Mouse (Mus musculus): Measurements from ENCODE around the gene Frmd4a.
"Not testable (repeated sequence)": the region's sequence is repeated elsewhere in the genome, so short reads cannot be mapped to it uniquely, and the experiment has no call there.

The Frmd4a gene

DNA sequence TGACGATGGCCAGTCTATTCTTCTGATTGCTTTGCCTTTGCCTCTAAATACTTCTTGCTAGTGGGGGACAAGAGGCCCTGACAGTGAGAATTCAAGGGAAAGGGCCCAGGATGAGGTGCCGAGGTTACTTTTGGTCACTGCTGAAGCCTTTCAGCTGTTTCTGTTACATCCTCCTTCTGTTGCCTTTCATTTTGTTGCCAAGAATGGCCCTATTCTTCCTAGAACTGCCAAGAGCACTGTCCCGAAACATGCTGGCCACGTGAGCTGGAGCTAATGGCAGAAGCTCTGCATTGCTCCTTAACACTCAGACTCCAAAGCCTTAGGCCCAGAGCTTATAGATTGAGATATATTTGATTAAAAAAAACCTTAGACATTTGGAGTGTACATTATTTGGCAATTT, 178.5 kb downstream of the Frmd4a start:
- DNase-seq (ENCODE audit: low spot score in 2 of 2) = no peak

DNA sequence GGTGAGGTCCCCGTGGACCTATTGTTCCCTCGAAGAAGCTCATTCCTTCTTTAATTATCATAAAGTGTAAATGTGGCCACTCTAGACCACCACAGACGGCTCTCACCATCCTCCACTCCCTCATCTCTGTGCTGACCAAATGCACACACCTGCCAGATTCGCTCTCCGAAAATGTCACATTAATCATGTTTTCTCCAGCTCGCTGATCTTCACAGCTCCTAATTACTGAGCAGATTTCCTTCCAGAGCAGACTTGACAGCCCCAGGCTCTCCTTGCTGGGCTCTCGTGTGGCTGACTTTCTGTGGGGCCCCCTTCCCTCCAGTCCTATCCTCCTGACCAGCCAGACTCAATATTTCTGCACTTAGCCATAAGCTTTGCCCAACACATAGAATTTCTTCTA, 191.7 kb downstream of the Frmd4a start:
- DNase-seq (ENCODE audit: low spot score in 2 of 2) = no peak

DNA sequence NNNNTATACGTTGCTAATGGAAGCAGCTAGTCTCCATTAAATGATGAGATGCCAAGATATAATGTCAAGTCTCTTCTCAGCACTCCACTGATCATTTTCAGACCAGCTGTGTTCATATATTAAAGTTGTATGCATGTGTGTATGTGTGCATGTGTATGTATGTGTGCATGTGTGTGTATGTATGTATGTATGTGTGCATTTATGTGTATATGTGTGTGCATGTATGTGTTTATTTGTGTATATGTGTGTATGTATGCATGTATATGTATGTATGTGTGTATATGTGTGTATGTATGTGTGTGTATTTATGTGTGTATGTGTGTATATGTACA, 204.9 kb downstream of the Frmd4a start:
- no peak for DNase-seq (ENCODE audit: low spot score in 2 of 2)

DNA sequence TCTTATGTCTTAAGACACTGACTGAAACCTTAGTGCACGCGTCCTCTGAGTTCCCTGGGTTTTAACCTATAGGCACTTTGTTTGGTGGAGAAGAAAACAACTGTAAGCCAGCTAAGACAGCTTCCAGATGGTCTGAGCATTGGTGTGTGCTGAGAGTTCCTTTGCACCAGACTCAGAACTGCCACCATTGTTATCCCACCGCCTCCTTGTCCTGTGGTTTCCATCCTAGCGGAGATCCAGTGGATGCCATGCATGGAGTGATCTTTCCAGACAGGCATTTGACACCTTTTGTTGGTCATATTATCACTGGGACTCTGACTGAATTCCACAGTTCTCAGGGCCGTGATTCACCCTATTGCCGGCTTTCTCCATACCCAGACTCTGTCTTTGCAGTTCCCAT, 205.8 kb downstream of the Frmd4a start:
- DNase-seq (ENCODE audit: low spot score in 2 of 2) = no peak

DNA sequence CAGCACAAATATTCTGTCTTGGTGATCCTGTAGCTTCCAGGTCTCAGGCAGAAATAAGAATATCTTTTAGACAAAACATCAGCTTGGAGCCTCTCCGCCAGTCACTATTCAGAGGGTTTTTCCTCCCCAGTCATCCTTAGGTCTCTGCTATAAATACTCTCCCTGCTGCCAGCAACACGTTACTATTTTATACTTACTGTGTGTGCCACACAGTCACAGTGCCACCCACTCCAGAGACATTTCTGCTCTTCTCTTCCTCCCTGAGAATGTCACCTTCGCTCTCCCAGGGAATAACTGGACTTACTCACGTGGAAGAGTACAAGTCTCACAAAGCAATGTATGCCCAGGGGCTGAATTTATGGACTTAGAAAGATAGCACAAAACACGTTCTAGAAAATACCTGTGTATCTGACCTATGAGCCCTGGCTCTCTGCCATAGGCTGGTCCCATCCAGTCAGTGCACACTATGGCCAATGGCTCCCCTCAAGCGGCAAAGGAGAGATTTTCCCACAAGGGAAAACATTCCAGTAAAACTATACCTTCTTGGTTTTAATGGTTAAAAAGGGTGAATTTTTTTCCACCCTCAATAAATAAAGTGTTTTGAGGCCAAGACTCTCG, 209.5 kb downstream of the Frmd4a start:
- DNase-seq (ENCODE audit: low spot score in 2 of 2) = no peak

DNA sequence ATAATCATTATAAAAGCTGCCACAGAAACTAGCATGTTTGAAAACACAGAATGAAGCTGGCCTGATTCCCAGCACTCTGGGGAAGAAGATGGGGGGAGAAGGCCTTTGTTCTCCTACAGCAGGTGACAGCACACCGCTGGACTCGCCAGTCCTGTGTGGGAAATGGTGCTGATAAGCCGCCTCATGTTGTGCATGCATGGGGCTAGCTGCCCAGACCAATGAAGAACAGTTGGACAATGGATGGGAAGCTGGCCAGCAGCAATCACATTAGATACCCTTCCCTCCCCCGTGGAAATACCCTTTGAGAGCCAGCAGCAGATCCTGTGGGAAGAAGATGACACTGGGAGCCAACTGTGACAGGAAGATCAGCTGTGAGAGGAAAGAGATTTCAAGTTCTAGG, 210.0 kb downstream of the Frmd4a start:
- no peak for DNase-seq (ENCODE audit: low spot score in 2 of 2)

DNA sequence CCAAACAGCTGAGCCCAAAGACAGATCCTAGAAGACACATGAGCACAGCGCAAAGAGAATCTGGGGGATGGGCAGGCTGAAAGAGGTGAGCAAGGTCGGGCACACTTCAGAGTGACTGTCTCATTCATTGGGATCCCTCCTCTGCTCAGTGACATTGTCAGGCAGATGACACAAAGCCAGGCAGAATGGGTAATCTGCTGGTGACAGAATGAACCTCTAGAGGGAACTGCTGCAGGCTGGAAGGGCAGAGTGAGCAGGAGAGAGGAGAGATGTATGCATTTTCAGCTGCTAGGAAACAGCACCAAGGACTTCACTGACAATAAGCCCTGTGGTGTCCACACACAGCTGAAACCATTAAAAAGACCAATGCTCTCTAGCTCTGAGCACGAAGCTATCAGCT, 211.0 kb downstream of the Frmd4a start:
- no peak for DNase-seq (ENCODE audit: low spot score in 2 of 2)

DNA sequence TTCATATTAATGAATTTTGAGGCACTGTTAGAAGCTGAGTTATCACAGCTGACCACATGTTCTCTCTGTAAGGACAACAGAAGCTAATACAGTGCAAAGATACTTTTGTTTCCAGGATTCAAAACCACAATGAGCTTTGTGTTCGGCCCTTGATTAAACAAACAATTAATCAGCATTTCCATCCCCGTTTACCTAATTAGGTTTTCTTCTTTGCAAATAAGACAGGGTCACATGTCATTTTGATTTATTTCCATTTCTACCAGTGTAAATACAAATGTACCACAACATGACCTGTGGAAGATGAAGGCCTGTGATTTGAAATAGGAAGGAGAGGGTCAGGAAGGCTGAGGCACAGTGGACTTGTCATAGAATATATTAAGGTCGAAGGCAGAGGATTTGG, 214.8 kb downstream of the Frmd4a start:
- no peak for DNase-seq (ENCODE audit: low spot score in 2 of 2)

DNA sequence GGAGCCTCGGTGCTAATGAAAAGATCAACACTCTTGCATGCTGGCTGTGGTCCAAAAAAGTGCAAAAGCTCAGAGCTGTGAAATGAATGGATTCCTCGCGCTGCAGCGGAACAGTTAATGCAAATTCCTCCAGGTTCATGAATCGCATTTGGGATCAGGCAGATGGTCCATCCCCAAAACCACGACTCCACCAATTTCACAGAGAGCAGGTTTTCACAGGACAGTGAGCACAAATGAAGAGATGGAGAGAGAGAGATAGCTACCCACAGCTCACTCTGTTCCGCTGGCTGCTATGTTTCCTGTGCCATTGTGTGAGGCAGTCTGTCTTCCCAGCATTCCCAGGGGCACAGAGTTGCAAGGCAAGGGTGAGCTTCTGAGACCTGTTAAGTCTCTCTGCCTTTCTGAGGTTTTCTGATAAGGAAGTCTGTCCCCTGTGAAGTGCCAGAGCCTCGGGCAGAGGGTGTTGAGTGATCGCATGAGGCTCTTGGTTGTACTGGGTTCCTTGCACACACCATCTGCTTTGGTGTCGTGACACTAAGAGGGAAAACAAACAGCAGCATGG, 215.3 kb downstream of the Frmd4a start:
- DNase-seq (ENCODE audit: low spot score in 2 of 2) = no peak

DNA sequence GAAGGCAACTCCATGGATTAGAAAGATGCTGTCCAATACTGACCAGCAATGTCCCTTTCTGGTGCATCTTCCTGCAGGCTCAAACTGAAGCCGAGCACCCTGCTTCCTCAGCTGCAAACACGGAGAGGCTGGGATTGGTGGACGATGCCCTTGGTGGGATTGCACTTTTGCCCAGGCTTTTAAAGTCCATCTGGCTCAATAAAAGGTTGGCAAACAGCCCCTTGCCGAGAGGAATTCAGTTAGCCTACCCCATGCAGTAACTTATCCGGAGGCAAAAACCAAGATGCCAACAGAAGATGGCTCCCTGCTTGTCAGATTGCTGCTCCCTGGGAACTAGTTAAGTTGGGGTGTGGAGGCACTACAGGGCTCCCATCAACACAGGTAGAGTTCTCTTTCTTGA, 220.2 kb downstream of the Frmd4a start:
- DNase-seq (ENCODE audit: low spot score in 2 of 2) = no peak

DNA sequence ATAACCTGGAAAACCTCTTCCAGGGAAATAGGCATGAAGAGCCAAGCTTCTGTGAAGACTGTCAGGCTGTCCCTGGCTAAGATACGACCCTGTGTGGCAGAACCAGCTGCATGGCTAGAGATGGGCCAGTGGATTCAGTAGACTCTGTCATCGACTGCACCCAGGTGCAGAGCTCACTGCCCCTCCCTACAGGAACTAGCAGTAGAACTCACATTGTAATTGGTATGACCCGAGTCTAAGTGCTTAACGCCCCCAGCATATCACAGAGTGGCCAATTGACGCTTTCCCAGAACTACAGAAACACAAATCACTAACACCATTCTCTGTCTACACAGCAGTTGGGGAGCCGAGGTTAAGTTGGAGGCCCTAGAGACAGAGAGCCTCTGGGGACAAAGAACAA, 232.2 kb downstream of the Frmd4a start:
- no peak for DNase-seq (ENCODE audit: low spot score in 2 of 2)

DNA sequence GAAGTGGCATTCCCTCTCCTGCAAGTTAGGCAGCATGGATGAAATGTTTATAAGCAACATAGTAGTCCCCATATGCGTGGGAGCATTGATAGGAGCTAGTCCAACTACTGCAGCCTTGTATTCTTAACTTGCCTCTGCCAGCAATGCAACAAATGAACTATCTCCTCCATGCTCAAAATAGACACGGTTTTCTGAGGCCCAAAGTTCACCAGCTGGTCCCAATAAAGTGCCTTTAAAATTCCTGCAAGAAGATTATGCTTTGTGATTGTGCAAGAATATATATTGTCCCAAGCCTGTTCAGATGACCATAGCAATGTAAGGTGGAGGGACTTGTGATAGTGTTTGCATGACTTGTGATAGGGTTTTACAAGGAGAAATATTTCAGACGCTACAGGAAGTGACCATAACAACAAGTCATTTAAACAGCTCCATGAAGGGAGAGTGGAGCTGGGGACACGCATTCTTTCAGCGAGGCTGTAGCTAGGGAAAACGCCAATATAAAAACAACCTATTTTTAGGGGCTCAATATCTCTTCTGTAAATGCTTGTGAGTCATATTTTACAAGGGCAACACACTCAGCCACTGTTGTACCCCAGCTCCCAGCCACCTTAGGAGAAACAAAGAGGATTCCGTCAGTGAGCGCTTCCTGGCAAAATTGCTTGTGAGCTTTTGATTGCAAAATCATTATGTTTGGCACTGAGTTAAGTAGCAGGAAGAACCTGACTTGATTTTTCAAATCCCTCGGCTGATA, 235.2 kb downstream of the Frmd4a start:
- no peak for DNase-seq (ENCODE audit: low spot score in 2 of 2)

DNA sequence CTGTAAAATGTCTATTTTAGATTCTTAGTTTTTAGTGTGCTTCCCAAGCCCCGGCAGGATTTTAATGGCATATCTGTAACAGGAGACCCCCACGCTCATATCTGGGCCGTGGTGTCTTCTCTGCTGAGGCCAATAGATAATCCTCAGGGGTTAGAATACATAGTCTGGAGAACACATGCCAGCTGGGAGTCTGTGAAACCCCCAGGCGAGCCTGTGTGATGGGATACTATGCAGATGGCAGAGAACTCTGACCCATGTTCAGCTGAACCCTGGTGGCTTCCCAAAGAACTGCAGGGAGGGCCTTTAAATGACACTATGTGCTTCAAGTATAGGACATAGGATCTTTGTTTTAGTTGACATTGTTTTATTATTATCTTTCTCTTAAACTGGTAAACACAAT, 235.8 kb downstream of the Frmd4a start:
- peak in 1 of 2 experiments; percentile 11 for DNase-seq (ENCODE audit: low spot score in 2 of 2)

DNA sequence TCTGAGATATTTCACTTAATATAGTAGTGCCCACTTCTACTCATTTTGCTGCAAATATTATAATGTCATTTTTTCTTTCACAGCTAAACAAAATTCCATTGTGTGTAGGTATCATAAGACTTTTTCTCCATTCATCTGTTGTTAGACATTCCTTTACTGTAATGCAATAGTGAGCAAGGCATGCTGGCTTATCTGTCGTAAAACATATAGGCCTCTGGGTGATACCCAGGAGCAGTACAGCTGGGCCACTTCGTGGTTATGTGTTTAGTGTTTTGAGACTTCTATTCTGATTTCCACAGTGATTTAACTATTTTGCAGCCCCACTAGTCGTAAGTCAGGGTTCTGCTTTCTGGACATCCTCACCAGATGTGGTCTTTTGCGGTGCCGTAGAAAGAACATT, 236.6 kb downstream of the Frmd4a start:
- no peak for DNase-seq (ENCODE audit: low spot score in 2 of 2)

DNA sequence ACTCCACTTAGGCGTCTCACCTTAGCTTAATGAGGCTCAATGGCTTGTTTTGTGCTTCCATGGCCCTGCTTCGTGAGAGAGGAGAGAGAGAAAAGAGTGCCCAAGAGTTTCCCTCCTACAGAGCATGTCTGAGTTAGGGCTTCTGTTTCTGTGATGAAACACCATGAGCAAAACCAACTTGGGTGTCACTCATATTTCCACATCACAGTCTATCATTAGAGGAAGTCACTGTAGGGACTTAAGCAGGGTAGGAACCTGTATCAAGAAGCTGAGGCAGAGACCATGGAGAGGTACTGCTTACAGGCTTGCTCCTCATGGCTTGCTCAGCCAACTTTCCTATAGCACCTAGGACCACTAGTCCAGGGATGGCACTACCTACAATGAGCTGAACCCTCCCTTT, 238.7 kb downstream of the Frmd4a start:
- no peak for DNase-seq (ENCODE audit: low spot score in 2 of 2)

DNA sequence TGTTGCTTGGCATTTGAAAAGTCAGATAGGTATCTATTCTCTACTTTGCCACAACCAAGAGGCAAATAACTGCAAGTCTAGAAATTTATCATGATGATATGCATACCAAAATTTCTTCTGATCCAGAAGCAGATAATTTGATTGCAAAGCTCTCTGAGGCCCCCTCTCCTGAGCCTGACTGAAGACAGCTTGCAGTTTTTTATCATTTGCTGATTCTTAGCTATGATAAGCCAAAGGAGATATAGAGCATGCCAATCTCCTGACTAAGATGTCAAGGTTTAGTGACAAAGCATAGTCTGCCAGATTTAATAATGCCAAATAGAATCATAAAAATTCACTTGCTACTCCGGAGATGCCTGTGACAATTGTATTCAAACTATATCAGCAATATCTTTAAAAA, 240.1 kb downstream of the Frmd4a start:
- DNase-seq (ENCODE audit: low spot score in 2 of 2) = no peak

DNA sequence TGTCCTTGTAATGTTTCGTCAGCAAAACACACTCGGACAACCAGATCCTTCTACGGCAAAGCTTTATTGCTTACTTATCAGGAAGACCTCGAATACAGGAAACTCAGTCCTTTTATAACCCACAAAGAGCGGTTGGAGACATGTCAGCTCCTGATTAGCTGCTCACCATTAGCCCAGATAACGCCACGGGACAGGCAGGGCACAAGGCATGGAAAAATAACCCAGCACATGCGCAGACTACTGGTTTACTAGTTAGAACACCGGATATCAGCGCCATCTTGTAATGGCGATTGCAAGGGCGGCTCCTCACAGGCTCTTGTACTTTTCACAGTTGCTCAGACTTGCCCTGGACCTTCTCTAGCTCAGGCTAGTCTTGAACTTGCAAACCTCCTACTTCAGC, 241.3 kb downstream of the Frmd4a start:
- DNase-seq (ENCODE audit: low spot score in 2 of 2) = not testable (repeated sequence)

DNA sequence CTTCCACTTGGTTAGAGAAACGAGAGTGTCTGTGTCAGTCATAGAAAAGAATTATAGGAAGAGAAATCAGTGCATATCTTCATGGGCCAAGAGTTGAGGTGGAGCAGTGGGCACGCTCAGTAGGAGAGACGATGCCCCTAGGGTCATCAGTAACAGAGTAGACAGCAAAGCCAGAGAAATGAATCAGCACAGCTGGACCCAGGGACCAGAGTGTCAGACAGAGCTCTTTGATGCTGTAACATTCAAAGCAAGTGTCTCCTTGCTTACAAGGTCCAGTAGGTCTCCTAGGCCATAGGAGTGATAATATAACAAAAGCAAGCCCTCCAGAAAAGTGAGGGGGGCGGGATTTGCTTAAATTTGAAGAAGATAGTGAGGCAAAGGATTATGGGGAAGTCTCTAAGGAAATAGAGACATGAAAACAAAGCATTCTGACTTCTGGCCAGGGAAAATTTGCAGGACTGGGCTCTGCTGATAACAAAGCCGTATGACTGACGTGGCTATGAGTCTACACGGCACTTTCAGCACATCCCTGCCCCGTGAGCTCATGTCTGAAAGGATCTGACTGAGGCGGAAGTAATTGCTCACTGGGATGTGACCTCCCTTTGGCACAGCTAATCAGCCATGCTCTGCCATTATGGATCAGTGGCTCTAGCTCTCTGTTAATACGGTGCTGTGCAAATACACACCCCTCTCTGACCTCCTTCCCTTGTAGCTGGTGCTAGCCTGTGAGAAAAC, 243.0 kb downstream of the Frmd4a start:
- DNase-seq (ENCODE audit: low spot score in 2 of 2) = no peak

DNA sequence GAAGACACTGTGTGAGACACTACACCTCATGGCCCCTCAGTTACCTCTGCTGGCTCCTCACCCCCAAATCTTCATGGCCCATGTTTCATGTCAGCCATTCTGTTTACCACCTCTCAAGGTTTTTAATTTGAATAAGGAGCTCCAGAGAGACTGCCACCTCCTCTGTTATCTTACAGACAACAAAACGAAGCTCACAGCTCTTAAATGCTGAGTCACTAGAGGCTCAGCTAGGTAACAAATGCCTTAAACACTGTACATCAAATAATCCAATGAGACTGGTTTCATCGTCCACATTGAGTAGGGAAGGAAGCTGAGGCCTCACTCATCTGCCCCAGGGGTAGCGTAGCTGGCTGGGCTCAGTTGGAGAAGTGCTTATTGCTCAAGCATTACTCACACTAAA, 245.2 kb downstream of the Frmd4a start:
- no peak for DNase-seq (ENCODE audit: low spot score in 2 of 2)

DNA sequence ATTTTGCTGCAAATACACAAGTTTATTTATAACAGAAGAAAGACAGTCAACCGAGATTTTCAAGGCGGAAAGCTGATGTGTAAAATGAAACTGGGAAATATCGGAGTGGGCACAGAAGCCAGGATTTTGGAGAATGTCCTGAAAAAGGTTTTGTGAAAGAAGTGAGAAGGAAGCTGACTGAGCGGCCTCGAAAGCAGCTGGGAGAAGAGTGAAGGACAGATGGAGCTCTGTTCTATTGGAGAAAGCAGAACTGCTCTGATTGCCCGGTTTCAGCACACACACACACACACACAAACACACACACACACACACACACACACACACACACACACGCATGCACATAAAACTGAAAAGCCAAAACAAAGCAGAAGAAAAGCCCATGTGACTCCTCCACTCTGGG, 249.9 kb downstream of the Frmd4a start:
- DNase-seq (ENCODE audit: low spot score in 2 of 2) = no peak

DNA sequence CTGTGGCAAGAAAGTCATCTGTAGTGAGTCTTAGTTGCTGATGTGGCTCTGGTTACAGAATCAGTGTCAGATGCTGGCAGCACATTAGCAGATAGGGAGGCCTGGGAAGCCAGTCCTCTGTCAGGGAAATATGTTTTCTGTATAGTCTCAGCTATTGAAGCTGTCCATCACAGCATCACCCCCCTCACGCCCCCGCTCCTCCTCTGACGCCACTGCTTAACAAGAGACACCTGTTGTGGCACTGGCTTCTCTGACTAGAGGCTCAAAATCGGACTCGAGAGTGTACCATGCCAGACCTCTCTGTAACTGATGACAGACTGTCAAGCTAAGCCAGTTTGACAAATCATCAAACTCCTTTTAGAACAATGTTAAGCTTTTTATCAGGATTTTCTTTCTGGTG, 265.3 kb downstream of the Frmd4a start:
- no peak for DNase-seq (ENCODE audit: low spot score in 2 of 2)

DNA sequence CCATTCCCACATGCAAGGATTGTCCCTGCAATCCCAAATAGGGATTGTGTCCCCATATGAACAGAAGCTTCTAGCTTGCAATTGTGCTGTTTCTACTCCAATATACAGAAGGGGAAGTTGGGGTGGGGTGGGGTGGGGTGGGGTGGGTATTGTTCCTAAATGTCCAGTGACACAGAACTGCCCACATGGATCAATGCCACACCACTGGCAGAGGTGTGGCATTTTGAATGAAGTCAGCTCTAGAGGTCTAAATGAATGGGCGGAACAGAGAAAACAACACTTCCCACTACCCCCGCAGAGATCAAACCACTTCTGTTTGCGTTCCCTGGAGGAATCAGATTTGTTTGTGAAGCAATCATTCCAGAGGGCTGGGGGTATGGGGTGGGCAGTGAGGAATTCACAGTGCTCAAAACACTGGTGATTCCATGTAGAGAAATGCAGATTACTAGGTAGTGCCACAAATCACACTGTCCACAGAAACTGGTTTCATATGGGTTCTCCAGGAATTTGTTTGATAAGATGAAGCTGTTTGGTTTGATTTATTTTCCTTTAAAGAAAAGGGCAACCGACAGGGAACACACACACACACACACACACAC, 268.3 kb downstream of the Frmd4a start:
- DNase-seq (ENCODE audit: low spot score in 2 of 2) = no peak
